Mouse (Mus musculus): ENCODE data around the gene Stxbp2. TPM values are rescaled to one million over a fixed set of nuclear protein-coding genes. Genes with fewer than 3 reads are reported as not detected.

Gene Stxbp2
- total and polyA plus RNA-seq, 3 experiments, result 81.1 to 186 (median 117) TPM

DNA sequence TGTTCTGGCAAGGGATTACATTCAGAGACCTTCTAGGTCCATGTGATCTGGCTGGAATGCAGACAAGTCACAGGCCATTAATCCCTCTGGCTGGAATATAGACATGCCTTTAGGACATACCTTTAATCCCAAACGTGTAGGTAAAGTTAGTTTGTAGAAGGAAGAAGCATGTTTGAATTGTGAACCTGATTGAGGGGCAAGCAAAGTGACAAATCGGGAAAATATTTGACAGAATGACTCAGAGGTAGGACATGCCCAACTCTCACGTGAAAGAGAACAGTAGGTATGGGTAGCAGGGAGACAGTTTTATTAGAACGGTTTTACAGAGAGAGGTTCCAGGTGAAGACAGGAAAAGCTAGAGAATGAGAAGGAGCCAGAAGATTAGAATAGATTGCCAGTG is 16.8 kb downstream of the Stxbp2 start:
- no peak overlapping the region for H3K9ac ChIP-seq (ENCODE audit: control insufficient read depth, low read depth, low read length, poor library complexity, severe bottlenecking)
- no peaks in the 10 kb centered on the region for H3K36me3 ChIP-seq (ENCODE audit: control insufficient read depth in 1 of 2, insufficient read depth in 2 of 2, low read length in 2 of 2)
- TF ChIP-seq MYB (IDR thresholded peaks at IDR 0.05; ENCODE audit: low read depth, low read length) (no peak), GATA1 (IDR thresholded peaks at IDR 0.05; ENCODE audit: low read depth, low read length) (no peak), MAX (IDR thresholded peaks at IDR 0.05; ENCODE audit: low read length) (no peak), USF2 (IDR thresholded peaks at IDR 0.05; ENCODE audit: borderline replicate concordance in 1 of 2, insufficient read depth in 1 of 2, low read depth in 1 of 2, low read length in 2 of 2) (no peak), SIN3A (IDR thresholded peaks at IDR 0.05; ENCODE audit: low read length) (no peak), MAZ (IDR thresholded peaks at IDR 0.05; ENCODE audit: low read depth, low read length) (no peak), NRF1 (IDR thresholded peaks at IDR 0.05; ENCODE audit: insufficient read depth, low read depth, low read length, poor library complexity, severe bottlenecking) (no peak), MXI1 (IDR thresholded peaks at IDR 0.05; ENCODE audit: low read depth, low read length) (no peak)
- no peak overlapping the region for H3K4me3 ChIP-seq (ENCODE audit: control insufficient read depth in 1 of 2, insufficient read depth in 1 of 2, low read depth in 2 of 2, low read length in 2 of 2)
- no peak for DNase-seq (ENCODE audit: low read depth, low spot score)
- no peaks in the 10 kb centered on the region for H3K27me3 ChIP-seq (ENCODE audit: control insufficient read depth in 1 of 2, insufficient read depth in 2 of 2, low read length in 2 of 2)
- H3K79me2 ChIP-seq (ENCODE audit: control insufficient read depth, insufficient read depth, low read length, poor library complexity), result no peaks in the 10 kb centered on the region
- no peaks in the 10 kb centered on the region for H3K9me3 ChIP-seq (replicated peaks; ENCODE audit: insufficient read depth, low read length)
- H3K27ac ChIP-seq (ENCODE audit: control insufficient read depth, low read depth, low read length), result no peak overlapping the region
- 0 out of 4 replicates have a peak, but pooled peaks cover 0 to 9% of the 10 kb centered on the region in 2 experiments for H3K4me1 ChIP-seq (ENCODE audit: control insufficient read depth in 1 of 2, insufficient read depth in 2 of 2, low read length in 2 of 2)

DNA sequence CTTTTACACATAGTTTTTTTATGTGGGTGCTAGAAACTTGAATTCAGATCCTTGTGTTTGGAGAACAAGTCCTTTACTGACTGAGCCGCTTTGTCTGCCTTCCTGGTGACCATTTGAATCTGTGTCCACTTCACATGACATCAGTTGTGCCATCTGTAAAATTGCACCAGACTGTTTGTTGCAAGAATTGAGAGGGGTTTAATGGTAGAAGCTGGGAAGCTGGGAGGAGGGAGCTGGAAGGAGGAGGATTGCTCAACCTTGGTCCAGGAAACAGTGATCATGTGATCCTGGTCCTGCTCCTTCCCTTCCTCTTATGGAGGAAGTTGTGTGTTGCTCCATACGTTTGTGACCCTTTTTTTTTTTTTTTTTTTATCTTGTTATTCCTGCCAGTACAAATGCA is 17.5 kb downstream of the Stxbp2 start:
- Histone ChIP-seq H3K9ac (ENCODE audit: control insufficient read depth, low read depth, low read length, poor library complexity, severe bottlenecking) (no peak overlapping the region), H3K4me1 (ENCODE audit: control insufficient read depth in 1 of 2, insufficient read depth in 2 of 2, low read length in 2 of 2) (0 out of 4 replicates have a peak, but pooled peaks cover 0 to 9% of the 10 kb centered on the region in 2 experiments), H3K27me3 (ENCODE audit: control insufficient read depth in 1 of 2, insufficient read depth in 2 of 2, low read length in 2 of 2) (no peaks in the 10 kb centered on the region), H3K79me2 (ENCODE audit: control insufficient read depth, insufficient read depth, low read length, poor library complexity) (no peaks in the 10 kb centered on the region), H3K9me3 (replicated peaks; ENCODE audit: insufficient read depth, low read length) (no peaks in the 10 kb centered on the region), H3K36me3 (ENCODE audit: control insufficient read depth in 1 of 2, insufficient read depth in 2 of 2, low read length in 2 of 2) (no peaks in the 10 kb centered on the region), H3K4me3 (ENCODE audit: control insufficient read depth in 1 of 2, insufficient read depth in 1 of 2, low read depth in 2 of 2, low read length in 2 of 2) (no peak overlapping the region), H3K27ac (ENCODE audit: control insufficient read depth, low read depth, low read length) (no peak overlapping the region)
- DNase-seq (ENCODE audit: low read depth, low spot score), result no peak
- TF ChIP-seq ZC3H11A (IDR thresholded peaks at IDR 0.05; ENCODE audit: low read depth, low read length), result no peak
- peak; percentile 35; the same call in 1 of the 2 replicates for TF ChIP-seq USF1 (IDR thresholded peaks at IDR 0.05; ENCODE audit: low read depth, low read length)

DNA sequence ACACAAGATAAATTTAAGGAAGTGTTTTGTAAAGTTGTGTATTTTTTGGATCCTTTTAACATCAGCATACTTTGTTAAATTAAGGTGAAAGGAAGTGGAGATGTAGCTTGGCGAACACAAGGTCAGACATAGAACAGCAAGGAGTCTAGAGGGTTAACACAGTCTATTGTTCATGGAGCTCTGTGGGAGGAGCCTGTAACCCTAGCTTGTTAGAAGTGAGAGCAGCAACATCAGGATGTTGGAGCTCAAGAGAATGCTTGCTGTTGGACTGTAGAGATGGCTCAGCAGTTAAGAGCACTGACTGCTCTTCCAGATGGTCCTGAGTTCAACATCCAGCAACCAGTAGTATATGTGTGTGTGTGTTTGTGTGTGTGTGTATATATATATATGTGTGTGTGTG is 18.2 kb downstream of the Stxbp2 start:
- no peak overlapping the region for H3K9ac ChIP-seq (ENCODE audit: control insufficient read depth, low read depth, low read length, poor library complexity, severe bottlenecking)
- DNase-seq (ENCODE audit: low read depth, low spot score), result peak; percentile 23
- TF ChIP-seq HCFC1 (IDR thresholded peaks at IDR 0.05; ENCODE audit: low read depth, low read length), result no peak
- no peak for TF ChIP-seq NELFE (IDR thresholded peaks at IDR 0.05; ENCODE audit: low read depth, low read length)
- TF ChIP-seq CTCF (IDR thresholded peaks at IDR 0.05 in 2 of 3, conservative IDR thresholded peaks at IDR 0.05 in 1 of 3; ENCODE audit: control insufficient read depth in 1 of 3, insufficient read depth in 1 of 3, low read depth in 2 of 3, low read length in 3 of 3, poor library complexity in 1 of 3, severe bottlenecking in 1 of 3), result no peak
- TF ChIP-seq GATA1 (IDR thresholded peaks at IDR 0.05; ENCODE audit: low read depth, low read length), result no peak
- no peak for TF ChIP-seq ELF1 (IDR thresholded peaks at IDR 0.05; ENCODE audit: low read depth, low read length)

More for the DNA sequence above, 18.2 kb downstream of the Stxbp2 start:
- Histone ChIP-seq H3K27me3 (ENCODE audit: control insufficient read depth in 1 of 2, insufficient read depth in 2 of 2, low read length in 2 of 2) (no peaks in the 10 kb centered on the region), H3K9me3 (replicated peaks; ENCODE audit: insufficient read depth, low read length) (no peaks in the 10 kb centered on the region), H3K79me2 (ENCODE audit: control insufficient read depth, insufficient read depth, low read length, poor library complexity) (no peaks in the 10 kb centered on the region), H3K4me1 (ENCODE audit: control insufficient read depth in 1 of 2, insufficient read depth in 2 of 2, low read length in 2 of 2) (0 out of 4 replicates have a peak, but pooled peaks cover 0 to 9% of the 10 kb centered on the region in 2 experiments), H3K36me3 (ENCODE audit: control insufficient read depth in 1 of 2, insufficient read depth in 2 of 2, low read length in 2 of 2) (no peaks in the 10 kb centered on the region), H3K4me3 (ENCODE audit: control insufficient read depth in 1 of 2, insufficient read depth in 1 of 2, low read depth in 2 of 2, low read length in 2 of 2) (no peak overlapping the region), H3K27ac (ENCODE audit: control insufficient read depth, low read depth, low read length) (no peak overlapping the region)
